Mouse (Mus musculus) neural tube, embryonic 11.5 days (tissue): ENCODE data around the gene Abhd14a. TPM values are rescaled to one million over a fixed set of nuclear protein-coding genes. Genes with fewer than 3 reads are reported as not detected.

Source experiments
- ATAC-seq: fragments of 200-750 bp; cut with Nextera tagmentation; 2 replicates; pipeline ENCODE4 v1.8.0; 2017; ENCODE audit warnings: moderate number of reproducible peaks, mild to moderate bottlenecking, moderate TSS enrichment, moderate library complexity; ENCODE audit not compliant: insufficient read depth, low FRiP score, low TSS enrichment
- DNase-seq: peaks from one replicate; pipeline ENCODE4 v3.0.0-alpha.2; 2015; ENCODE audit warnings: low spot score
- H3K27ac ChIP-seq: fragments of 300-500 bp; sonication (generic); 2 replicates; pipeline ENCODE4 v1.5.1; 2014; ENCODE audit warnings: low read depth, mild to moderate bottlenecking, low read length
- H3K27me3 ChIP-seq: fragments of 300-500 bp; sonication (generic); 2 replicates; pipeline ENCODE4 v1.6.1; 2014; ENCODE audit warnings: mild to moderate bottlenecking, low read length, mixed read lengths; ENCODE audit not compliant: control insufficient read depth, insufficient read depth
- H3K36me3 ChIP-seq: fragments of 300-500 bp; sonication (generic); 2 replicates; pipeline ENCODE4 v1.6.1; 2014; ENCODE audit warnings: mild to moderate bottlenecking, low read length, moderate library complexity, mixed read lengths; ENCODE audit not compliant: control insufficient read depth, insufficient read depth
- H3K4me1 ChIP-seq: fragments of 300-500 bp; sonication (generic); 2 replicates; pipeline ENCODE4 v1.6.1; 2014; ENCODE audit warnings: low read length, mixed read lengths; ENCODE audit not compliant: control insufficient read depth, insufficient read depth
- H3K4me2 ChIP-seq: fragments of 300-500 bp; sonication (generic); 2 replicates; pipeline ENCODE4 v1.6.1; 2014; ENCODE audit warnings: low read depth, mild to moderate bottlenecking, moderate library complexity
- H3K4me3 ChIP-seq: fragments of 300-500 bp; sonication (generic); 2 replicates; pipeline ENCODE4 v1.5.1; 2014; ENCODE audit warnings: low read depth, low read length
- H3K9ac ChIP-seq: fragments of 300-500 bp; sonication (generic); 2 replicates; pipeline ENCODE4 v1.6.1; 2014; ENCODE audit warnings: mild to moderate bottlenecking, low read length
- H3K9me3 ChIP-seq: fragments of 300-500 bp; sonication (generic); 2 replicates; pipeline ENCODE4 v1.6.1; 2016; ENCODE audit warnings: low read length; ENCODE audit not compliant: control insufficient read depth
- WGBS: fragments of 180-500 bp; shearing (Covaris S2); extraction: QIAGEN DNeasy Blood & Tissue Kit; methylation state at CpG from one replicate; pipeline ENCODE4 v1.1.7; 2014; 5-methylcytosine and 5-hydroxymethylcytosine counted together
- polyA plus RNA-seq: library from polyadenylated mRNA; unstranded; fragments of >200 nt; fragmentation: Nextera tagmentation; extraction: Ambion mirVana; gene quantifications from 2 replicates; pipeline ENCODE4 v1.2.1, GENCODE M21; 2014

Gene Abhd14a
- polyA plus RNA-seq, 1 experiment from 2014 or later = 38.6 TPM

DNA sequence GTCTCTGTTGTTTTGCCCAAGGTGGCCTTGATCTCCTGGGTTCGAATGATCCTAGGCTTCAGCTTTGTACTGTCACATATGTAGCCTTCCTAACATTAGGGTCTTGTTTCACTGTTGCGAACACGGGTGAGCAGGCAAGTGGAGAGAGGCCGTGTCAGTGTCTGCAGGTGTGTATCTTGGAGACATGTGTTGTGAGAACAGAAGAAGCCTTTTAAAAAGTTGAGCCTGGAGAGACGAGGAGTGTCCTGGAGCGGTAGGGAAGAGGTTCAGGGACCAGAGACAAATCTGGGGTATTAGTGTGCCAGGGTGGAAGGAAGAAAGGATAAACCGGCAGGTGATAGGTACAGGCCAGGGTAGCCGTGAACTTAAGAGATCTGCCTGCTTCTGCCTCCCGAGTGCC is 30.6 kb upstream of the Abhd14a start:
- H3K4me2 ChIP-seq = peak overlapping the region; percentile 92
- H3K4me3 ChIP-seq = peak overlapping the region; percentile 73
- DNase-seq = no peak
- no peak overlapping the region for H3K27ac ChIP-seq
- H3K4me1 ChIP-seq = peaks cover 12% of the 10 kb centered on the region
- H3K9ac ChIP-seq = peak overlapping the region; percentile 75
- no peak for ATAC-seq
- H3K9me3 ChIP-seq = no peaks in the 10 kb centered on the region
- H3K27me3 ChIP-seq = no peaks in the 10 kb centered on the region
- H3K36me3 ChIP-seq = no peaks in the 10 kb centered on the region
- 84% methylated on average over 9 of the region's 9 CpGs for WGBS

DNA sequence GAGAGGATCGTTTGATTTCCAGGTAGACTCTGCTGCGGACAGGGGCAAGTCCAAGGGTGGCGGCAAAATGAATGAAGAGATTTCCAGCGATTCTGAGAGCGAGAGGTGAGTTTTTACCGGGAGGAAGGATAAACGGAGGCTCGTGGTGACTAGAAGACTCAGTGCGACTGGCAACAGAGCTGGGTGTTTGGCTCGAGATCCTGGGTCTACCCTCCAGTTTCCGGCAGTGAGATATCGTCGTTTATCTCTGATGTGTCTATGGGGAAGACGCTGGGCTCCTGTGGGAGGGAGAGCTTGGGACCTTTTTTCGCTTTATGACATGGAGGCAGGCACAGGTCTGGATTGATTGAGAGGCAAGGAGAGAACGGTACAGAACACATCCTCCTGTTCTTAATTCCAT is 30.2 kb upstream of the Abhd14a start:
- DNase-seq (no peak), ATAC-seq (no peak)
- H3K36me3 ChIP-seq = no peaks in the 10 kb centered on the region
- peak overlapping the region; percentile 75 for H3K9ac ChIP-seq
- peak overlapping the region; percentile 73 for H3K4me3 ChIP-seq
- H3K27ac ChIP-seq = no peak overlapping the region
- H3K9me3 ChIP-seq = no peaks in the 10 kb centered on the region
- 4% methylated on average over 16 of the region's 16 CpGs for WGBS
- H3K27me3 ChIP-seq = no peaks in the 10 kb centered on the region
- peak overlapping the region; percentile 92 for H3K4me2 ChIP-seq
- H3K4me1 ChIP-seq = peaks cover 12% of the 10 kb centered on the region

- WGBS = under 1% methylated on average over 41 of the region's 41 CpGs
- peak within 1 kb of the TSS; percentile 75 for H3K9ac ChIP-seq
- H3K4me2 ChIP-seq = peak within 1 kb of the TSS; percentile 92
- no peak within 1 kb of the TSS for H3K27ac ChIP-seq
- H3K9me3 ChIP-seq = no peaks in the 10 kb centered on the region
- H3K27me3 ChIP-seq = no peaks in the 10 kb centered on the region
- H3K36me3 ChIP-seq = no peaks in the 10 kb centered on the region
- H3K4me1 ChIP-seq = peaks cover 13% of the 10 kb centered on the region
- DNase-seq = peak; percentile 99
- ATAC-seq = peak; percentile 96
- peak within 1 kb of the TSS; percentile 73 for H3K4me3 ChIP-seq
Observed at GRCm38 (mm10) chr9:106476924-106477484, 29.5 kb upstream of the Abhd14a start, which contains the start of gene Parp3. TSS of gene Parp3 (minus strand) at chr9:106476949.

- Histone ChIP-seq H3K9me3 (no peaks in the 10 kb centered on the region), H3K27me3 (no peaks in the 10 kb centered on the region), H3K36me3 (no peaks in the 10 kb centered on the region), H3K4me1 (peaks cover 17% of the 10 kb centered on the region), H3K4me3 (no peak overlapping the region), H3K9ac (peak overlapping the region; percentile 12; the same call in 1 of the 2 replicates), H3K4me2 (peak overlapping the region; percentile 3; the same call in 1 of the 2 replicates), H3K27ac (no peak overlapping the region)
- WGBS = 41% methylated on average over 16 of the region's 16 CpGs
- DNase-seq (no peak), ATAC-seq (peak; percentile 42; the same call in 1 of the 2 replicates)
Observed at GRCm38 (mm10) chr9:106476002-106476923, 28.8 kb upstream of the Abhd14a start.

- no peaks in the 10 kb centered on the region for H3K27me3 ChIP-seq
- peak within 1 kb of the TSS; percentile 12; the same call in 1 of the 2 replicates for H3K9ac ChIP-seq
- H3K9me3 ChIP-seq = no peaks in the 10 kb centered on the region
- H3K4me1 ChIP-seq = peaks cover 17% of the 10 kb centered on the region
- H3K4me3 ChIP-seq = no peak within 1 kb of the TSS
- no peak within 1 kb of the TSS for H3K27ac ChIP-seq
- peak within 1 kb of the TSS; percentile 3; the same call in 1 of the 2 replicates for H3K4me2 ChIP-seq
- DNase-seq (no peak), ATAC-seq (no peak)
- WGBS = 89% methylated on average over 10 of the region's 10 CpGs
- H3K36me3 ChIP-seq = no peaks in the 10 kb centered on the region
Observed at GRCm38 (mm10) chr9:106475663-106476001, 28.2 kb upstream of the Abhd14a start, which contains the start of gene Rrp9. TSS of gene Rrp9 (plus strand) at chr9:106475963.

DNA sequence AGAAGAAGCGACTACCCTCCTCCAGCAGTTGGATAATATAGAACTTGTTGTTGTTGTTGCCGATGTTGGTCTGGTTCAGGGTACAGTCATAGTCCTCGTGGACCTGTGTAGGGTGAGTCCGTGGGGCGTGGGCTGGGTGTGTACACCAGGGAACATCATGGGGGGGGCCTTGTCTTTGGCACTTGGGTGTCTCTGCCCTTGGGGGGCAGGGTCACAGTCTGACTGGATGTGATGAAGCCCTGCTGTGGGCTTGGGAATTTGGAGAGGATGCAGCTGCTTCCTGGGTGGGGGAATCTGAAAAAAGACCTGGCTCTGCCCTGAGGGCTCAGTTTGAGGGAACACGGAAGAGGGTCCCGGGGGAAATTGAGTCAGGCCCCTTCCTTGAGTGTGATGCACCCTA is 27.6 kb upstream of the Abhd14a start:
- no peak overlapping the region for H3K9ac ChIP-seq
- no peaks in the 10 kb centered on the region for H3K36me3 ChIP-seq
- peaks cover 17% of the 10 kb centered on the region for H3K4me1 ChIP-seq
- DNase-seq (no peak), ATAC-seq (no peak)
- H3K27ac ChIP-seq = no peak overlapping the region
- 64% methylated on average over 7 of the region's 7 CpGs for WGBS
- H3K4me3 ChIP-seq = no peak overlapping the region
- no peak overlapping the region for H3K4me2 ChIP-seq
- H3K9me3 ChIP-seq = no peaks in the 10 kb centered on the region
- no peaks in the 10 kb centered on the region for H3K27me3 ChIP-seq

DNA sequence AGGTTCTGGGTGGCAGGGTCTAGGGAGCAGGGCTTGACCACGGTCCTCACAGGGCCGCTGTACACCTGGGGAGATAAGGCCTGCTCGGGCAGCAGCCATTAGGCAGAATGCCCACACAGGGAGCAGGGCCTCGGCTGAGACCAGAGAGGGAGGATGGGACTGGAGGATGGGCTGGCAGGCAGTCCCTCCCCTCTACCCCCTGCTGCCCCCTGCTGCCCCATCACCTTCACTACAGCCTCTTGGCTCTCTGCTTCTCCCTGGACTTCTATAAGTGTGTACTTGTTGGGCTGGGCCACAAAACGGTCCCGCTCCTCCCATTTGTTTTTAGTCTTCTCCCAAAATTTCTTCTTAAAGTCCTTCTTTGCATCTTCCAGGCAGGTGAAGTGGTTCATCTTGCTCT is 27.0 kb upstream of the Abhd14a start:
- Histone ChIP-seq H3K9ac (peak overlapping the region; percentile 24; the same call in 1 of the 2 replicates), H3K36me3 (no peaks in the 10 kb centered on the region), H3K27me3 (no peaks in the 10 kb centered on the region), H3K9me3 (no peaks in the 10 kb centered on the region), H3K4me2 (no peak overlapping the region), H3K4me1 (peaks cover 17% of the 10 kb centered on the region), H3K4me3 (no peak overlapping the region), H3K27ac (no peak overlapping the region)
- WGBS = 2% methylated on average over 6 of the region's 6 CpGs
- ATAC-seq (no peak), DNase-seq (peak; percentile 77)

GRCm38 (mm10) chr9:106473753-106474105 is 26.3 kb upstream of the Abhd14a start:
- Histone ChIP-seq H3K9ac (no peak overlapping the region), H3K4me1 (peaks cover 17% of the 10 kb centered on the region), H3K27ac (no peak overlapping the region), H3K4me2 (no peak overlapping the region), H3K9me3 (no peaks in the 10 kb centered on the region), H3K36me3 (no peaks in the 10 kb centered on the region), H3K4me3 (no peak overlapping the region), H3K27me3 (no peaks in the 10 kb centered on the region)
- 80% methylated on average over 5 of the region's 5 CpGs for WGBS
- DNase-seq (peak; percentile 9), ATAC-seq (no peak)
